Mouse (Mus musculus) urinary bladder, postnatal 25 days (tissue): ENCODE data around the gene Acsbg1.
A peak's percentile ranks its signal among the peaks of the same experiment; 100 is the strongest.

Source experiments
- DNase-seq: peaks from one replicate; pipeline ENCODE4 v3.0.0; 2022; ENCODE audit warnings: low spot score

Acsbg1 gene

DNA sequence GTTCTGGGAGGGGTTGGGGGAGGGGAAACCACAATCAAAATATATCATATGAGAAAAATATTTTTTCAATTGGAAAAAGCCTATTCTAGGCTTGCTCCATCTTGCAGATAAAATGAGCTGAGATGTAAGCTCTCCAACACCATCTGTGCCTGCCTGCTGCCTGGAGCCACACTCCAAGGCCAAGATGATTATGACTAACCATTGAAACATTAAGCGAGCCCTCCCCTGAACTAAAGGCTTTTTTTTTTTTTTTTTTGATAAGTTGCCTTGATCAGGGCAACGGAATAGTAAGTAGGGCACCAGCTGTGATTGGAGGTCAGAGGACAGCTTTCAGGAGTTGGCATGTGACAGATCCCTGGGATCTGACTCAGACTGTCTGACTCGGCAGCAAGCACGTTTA lies 6.8 kb upstream of the Acsbg1 start:
- DNase-seq = no peak

DNA sequence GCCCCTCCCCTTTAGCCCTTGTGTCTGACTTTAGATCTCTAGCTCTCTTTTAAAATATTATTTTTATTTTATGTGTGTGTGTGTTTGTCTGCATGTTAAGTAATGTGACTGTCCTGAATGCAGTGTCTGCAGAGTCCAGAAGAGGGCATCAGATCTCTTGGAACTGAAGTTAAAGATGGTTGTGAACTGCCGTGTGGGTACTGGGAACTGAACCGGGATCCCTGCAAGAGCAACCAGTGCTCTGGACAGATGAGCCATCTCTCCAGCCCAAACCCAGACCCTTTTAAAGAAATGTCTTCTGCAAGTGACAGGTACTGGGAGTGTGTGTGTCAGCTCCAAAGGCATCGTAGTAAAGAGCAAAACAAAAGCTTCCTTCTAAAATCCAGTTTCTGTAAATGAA lies 4.4 kb upstream of the Acsbg1 start:
- DNase-seq = no peak

DNA sequence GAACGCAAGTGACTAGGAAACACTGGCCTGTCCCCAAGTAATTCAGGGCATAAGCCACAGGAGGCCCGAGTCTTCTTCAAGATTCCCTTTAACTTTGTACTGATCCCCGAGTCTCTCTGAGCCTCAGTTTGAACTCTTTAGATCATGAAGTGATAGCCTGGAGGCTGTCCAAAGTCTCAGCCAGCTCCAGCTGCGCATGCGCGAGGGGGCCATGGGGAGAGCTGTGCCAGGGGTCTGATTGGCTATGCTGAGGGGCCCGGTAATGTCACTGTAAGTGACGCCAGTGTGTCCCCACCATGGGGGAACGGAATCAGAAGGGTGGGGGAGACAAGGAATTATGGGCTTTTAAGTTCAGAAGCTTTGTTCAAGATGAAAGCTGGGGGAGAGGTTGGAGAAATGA lies 2.7 kb upstream of the Acsbg1 start:
- no peak for DNase-seq

- DNase-seq = no peak
Measured at GRCm38 (mm10) chr9:54658773-54659172, 2.9 kb downstream of the Acsbg1 start.

- no peak for DNase-seq
Measured at GRCm38 (mm10) chr9:54656402-54656801, 5.3 kb downstream of the Acsbg1 start.

DNA sequence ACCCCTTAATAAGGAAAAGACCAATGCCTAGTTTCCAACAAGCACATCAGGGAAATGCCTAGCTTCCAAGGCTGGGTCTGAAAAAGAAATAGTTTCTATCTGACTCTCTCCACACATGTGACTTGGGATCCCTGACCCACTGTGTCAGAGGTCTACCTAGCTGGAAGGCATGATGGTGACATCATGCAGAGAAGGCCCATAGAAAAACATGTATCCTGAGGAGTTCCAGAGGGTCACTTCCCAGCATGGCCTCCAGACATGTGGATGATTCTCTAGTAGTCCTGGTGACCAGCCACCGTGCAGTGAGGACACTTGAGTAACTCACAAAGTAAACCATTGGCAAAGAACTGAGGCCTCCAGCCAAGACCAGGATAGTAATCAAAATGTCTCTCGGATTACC lies 5.8 kb downstream of the Acsbg1 start:
- DNase-seq = no peak

DNA sequence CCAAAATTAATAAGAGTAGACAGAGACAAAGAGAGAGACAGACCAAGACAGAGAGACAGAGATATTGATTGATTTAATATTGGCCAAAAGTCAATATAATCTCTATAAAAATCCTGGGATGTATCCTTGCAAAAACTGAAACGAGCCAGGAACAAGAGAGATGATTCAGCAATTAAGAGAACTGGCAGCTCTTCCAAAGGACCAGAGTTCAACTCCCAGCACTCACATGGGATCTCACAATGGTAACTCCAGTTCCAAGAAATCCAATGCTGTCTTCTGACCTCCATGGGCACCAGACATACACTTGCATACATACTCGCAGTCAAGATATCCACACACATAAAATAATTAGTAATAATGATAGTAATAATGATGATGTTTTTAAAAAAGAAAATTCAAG lies 8.9 kb downstream of the Acsbg1 start:
- DNase-seq = no peak

DNA sequence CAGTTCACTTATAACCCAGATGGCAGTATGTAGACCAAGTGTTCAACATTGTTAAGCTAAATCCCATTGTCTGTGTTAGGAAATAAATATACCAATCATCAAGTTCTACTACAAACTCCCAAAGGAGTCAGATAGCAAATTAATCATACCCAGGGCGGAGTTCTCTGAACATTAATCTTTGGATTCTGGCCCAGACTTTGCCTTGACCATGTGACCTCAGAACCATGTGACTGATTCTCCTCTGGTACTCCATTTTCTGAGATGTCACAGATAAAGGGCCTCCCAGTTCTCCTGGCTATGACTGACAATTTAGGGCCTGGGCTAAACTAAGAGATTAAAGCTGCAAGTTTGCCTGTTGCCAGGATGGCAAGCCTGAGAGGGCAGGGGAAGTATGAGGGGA lies 12.3 kb downstream of the Acsbg1 start:
- DNase-seq = no peak

DNA sequence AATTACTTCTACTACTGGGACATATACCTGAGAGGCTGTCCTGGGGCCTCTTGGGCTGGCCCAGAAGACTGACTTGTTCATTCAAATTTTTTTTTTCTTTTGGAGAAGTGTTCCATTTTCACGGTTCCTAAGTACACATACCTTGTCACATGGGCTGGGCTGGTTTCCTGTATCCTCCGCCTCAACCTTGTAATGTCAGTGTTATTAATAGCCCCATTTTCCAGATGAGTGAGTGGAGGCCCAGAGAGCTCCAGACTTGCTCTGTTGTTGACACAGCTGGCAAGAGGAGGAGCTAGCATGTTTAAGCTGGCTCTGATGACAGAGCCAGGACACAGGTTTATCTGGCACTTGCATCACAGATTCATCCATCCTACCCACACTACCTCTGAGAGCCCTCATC lies 14.2 kb downstream of the Acsbg1 start:
- DNase-seq = no peak

DNA sequence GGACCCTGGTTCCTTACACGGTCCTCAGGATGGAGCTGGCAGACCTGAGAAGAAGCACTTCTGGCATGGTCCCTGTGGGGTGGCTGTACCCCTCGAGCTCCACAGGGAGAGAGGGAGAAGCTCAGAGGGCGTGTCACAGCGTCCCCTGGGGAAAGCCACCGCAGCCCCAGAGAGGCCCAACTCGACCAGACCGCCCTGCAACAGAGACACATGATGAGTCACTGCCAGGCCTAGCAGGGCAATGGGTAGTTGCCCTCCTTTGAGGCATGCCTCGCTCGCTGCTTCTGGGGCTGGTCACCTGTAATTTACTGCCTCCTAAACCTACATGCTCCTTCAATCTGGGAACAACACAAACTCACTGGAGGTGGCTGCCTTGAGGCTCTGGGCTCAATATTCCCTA lies 15.4 kb downstream of the Acsbg1 start:
- DNase-seq = no peak

DNA sequence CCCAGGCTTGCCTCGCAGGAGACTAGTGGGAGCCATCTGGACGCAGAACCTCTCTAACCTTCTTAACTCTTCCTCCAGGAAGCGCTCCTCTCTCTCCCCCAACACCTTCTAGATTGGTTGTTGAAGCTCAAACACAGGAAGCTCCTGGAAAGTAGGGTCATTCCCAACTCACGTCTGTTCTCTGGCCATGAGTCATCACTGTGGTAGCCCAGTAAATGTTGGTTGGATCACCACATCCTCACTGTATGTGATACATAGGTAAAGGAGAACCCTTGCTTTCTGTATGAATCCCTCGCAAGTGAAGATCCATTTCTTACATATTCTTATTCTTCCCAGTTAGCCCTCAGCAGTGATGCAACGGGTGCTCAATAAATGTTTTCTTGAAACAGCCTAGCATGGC lies 16.1 kb downstream of the Acsbg1 start:
- no peak for DNase-seq

- no peak for DNase-seq
Measured at GRCm38 (mm10) chr9:54643179-54643578, 18.5 kb downstream of the Acsbg1 start.

DNA sequence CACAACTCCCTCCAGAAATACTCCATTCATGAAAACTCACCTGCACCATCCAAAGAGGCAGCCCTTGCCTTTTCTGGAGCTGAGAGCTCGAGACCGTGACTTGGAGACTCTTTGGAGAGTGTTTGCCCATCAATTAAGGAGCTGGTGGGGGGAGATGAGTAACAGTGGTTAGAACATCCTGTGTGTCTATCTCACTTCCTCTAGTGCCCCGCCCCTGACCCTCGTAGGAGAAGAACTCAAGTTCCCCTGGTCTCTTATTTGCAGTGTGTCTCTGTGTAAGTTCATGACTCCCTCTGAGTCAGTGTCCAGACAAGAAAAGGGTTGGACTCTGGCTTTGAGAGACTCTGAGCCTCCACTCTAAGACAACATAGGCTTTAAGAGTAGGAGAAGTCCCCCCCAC lies 19.1 kb downstream of the Acsbg1 start:
- no peak for DNase-seq

DNA sequence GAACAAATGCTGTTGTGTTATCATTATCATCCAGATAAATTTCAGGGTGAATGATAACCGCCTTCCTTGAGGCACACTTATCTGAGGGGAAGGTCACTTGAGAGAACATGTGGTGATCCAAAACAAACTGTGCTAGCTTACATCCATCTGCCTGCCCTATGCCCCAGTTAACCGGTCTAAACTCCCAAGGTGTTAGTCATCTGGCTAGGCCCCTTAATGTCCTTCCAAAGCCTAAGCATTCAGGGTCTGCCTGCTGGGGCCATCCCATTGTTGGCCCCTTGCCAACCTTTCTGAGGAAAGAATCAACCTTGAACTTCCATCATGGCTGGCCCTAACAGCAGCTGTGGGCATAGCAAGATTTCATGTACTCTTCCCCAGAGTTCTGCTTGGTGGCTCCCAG lies 19.5 kb downstream of the Acsbg1 start:
- no peak for DNase-seq

GRCm38 (mm10) chr9:54641548-54641947 lies 20.1 kb downstream of the Acsbg1 start:
- no peak for DNase-seq

DNA sequence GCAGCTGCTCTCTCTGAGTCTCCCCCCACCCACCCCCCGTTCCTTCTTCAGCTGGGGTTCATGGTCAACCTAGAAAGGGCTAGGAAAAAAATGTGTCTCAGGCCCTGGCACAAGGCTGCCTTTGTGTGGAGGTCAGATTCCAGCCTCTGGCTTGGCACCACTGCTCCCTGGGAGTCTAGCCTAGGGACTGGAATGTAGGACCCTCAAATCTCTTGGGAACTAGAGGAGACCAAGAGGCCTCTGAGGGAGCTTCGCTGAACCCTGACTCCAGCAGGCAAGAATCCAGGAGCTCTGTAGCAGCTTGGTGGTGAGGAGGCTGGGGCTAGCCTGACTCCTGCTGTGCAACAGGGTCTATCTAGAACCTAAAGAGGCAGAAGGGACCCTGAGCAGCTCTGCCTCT lies 22.5 kb downstream of the Acsbg1 start:
- DNase-seq = no peak

DNA sequence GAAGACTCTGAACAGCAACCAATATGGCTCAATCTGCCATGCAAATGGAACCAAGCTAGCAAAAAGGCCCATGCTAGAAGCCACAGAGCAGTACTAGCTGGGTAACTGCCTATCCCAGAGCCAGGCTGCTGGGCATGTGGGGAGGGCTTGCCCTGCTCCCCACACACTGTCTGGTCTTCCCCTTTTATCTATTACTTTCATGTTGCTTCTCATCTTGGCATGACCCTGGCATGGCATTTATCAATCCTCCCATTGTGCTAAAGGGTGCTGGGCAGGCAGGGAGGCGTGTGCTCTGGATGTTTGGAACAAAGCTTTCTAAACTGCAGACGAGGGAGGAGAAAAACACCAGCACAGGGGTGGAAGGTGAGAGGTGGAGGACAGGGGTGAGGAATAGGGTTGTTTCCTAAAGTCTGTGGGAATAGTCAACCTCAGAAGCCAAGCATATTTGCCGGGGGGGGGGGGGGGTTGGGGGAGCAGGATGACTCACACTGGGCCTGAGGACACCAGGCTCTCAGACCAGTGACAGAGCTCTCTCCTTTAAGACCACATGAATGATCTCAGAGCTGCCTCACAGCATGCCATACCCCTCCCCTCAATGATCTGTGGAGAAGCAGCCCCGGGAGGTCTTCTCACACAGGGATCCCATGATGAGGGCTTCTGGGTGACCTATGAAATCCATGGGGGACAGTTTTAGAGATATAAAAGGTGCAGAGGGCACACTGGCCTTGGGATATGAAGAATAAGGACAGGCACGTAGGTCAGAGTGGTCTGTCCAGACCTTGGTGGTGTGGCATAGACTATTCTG lies 24.0 kb downstream of the Acsbg1 start:
- DNase-seq = no peak

DNA sequence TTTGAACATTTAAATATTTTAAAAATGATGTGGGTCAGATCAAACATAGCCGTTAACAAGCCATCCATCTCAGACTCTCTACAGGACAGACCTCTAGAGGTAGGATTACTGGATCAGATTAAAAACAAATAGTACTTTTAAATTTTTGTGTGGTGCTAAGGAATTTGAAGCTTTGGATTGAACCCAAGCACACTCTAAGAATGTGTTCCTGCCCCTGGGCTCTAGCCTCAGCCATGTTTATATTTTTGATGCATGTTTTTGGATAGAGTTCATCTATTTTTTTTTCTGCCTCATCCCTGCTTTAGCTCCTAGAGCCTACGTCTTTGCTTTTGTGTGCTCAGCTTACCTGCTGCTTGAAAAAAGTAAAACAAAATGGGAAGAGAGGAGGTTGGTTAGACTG lies 28.3 kb downstream of the Acsbg1 start:
- no peak for DNase-seq

GRCm38 (mm10) chr9:54630905-54631304 lies 30.8 kb downstream of the Acsbg1 start:
- DNase-seq = no peak

GRCm38 (mm10) chr9:54629613-54630261 lies 31.9 kb downstream of the Acsbg1 start:
- DNase-seq = no peak

DNA sequence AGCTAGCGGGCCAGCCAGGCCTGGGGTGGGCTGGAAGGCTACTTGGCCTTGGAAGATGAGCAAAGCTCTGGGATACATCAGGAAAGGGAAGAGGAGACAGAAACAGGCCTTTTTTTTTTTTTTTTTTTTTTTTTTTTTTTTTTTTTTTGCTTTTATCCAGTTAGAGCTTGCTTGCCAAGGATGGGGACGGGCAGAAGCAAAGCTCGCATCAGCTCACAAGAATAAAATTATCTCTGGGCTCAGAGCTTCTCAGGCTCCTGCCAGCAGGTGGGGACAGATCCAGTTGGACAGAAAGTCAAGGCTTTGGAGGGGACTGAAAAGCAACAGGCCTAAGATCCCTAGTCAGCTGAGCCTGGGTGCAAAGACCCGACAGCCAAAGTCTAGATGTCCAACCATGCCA lies 32.9 kb downstream of the Acsbg1 start:
- no peak for DNase-seq

GRCm38 (mm10) chr9:54627240-54627639 lies 34.4 kb downstream of the Acsbg1 start:
- no peak for DNase-seq

GRCm38 (mm10) chr9:54614182-54614850 lies 47.4 kb downstream of the Acsbg1 start:
- peak; percentile 20 for DNase-seq
